Mouse (Mus musculus) heart, adult 2 months (tissue): Measurements from ENCODE around the gene Ncan. TPM values are rescaled to one million over a fixed set of nuclear protein-coding genes. Genes with fewer than 3 reads are reported as not detected.

Experiments
- DNase-seq, 2 experiments: peaks; one replicate each; pipeline ENCODE4 v3.0.0; 2021
- H3K27ac ChIP-seq: fragments of 200-600 bp; 2 replicates; pipeline ENCODE4 v1.8.1; 2022
- H3K27me3 ChIP-seq: fragments of 200-500 bp; 2 replicates; pipeline ENCODE4 v1.6.1; 2012; ENCODE audit warnings: mild to moderate bottlenecking, low read length, inconsistent platforms, mixed read lengths; ENCODE audit not compliant: control insufficient read depth, insufficient read depth
- H3K36me3 ChIP-seq: fragments of 200-500 bp; 2 replicates; pipeline ENCODE4 v1.6.1; 2012; ENCODE audit warnings: low read length, inconsistent platforms; ENCODE audit not compliant: control insufficient read depth, insufficient read depth
- H3K4me1 ChIP-seq: fragments of 200-500 bp; 2 replicates; pipeline ENCODE4 v1.6.1; 2011; ENCODE audit warnings: low read length; ENCODE audit not compliant: control insufficient read depth, insufficient read depth
- H3K4me3 ChIP-seq: fragments of 200-600 bp; 2 replicates; pipeline ENCODE4 v1.8.1; 2022
- H3K79me2 ChIP-seq: fragments of 200-500 bp; replicated peaks from 2 replicates; pipeline ENCODE4 v1.6.1; 2012; ENCODE audit warnings: mild to moderate bottlenecking, inconsistent platforms, low read length, moderate library complexity, mixed read lengths; ENCODE audit not compliant: control insufficient read depth, insufficient read depth
- H3K9ac ChIP-seq: fragments of 200-500 bp; 2 replicates; pipeline ENCODE4 v1.6.1; 2012; ENCODE audit warnings: low read depth, mild to moderate bottlenecking, control low read depth, inconsistent platforms, low read length, mixed read lengths
- CTCF ChIP-seq: fragments of 200-600 bp; IDR thresholded peaks from 2 replicates; pipeline ENCODE4 v1.8.1; 2022; ENCODE audit warnings: antibody characterized with exemption, mild to moderate bottlenecking, moderate library complexity
- EP300 ChIP-seq: fragments of 200-500 bp; IDR thresholded peaks from 2 replicates; pipeline ENCODE4 v1.6.1; 2011; ENCODE audit warnings: low read depth, low read length, control low read depth; ENCODE audit not compliant: insufficient read depth
- POLR2A ChIP-seq: fragments of 200-500 bp; IDR thresholded peaks from 2 replicates; pipeline ENCODE4 v1.6.1; 2011; ENCODE audit warnings: mild to moderate bottlenecking, low read depth, low read length, control low read depth; ENCODE audit not compliant: insufficient read depth
- WGBS: fragments of 180-500 bp; shearing (Covaris S2); methylation state at CpG from one replicate; pipeline ENCODE4 v1.1.7; 2018; 5-methylcytosine and 5-hydroxymethylcytosine counted together
- intact Hi-C: fragments of 180-260 bp; cut with DNase I; formaldehyde crosslinking; loops from one replicate; pipeline ENCODE4 v1.15.1; 2025
- long read RNA-seq: library from polyadenylated mRNA; stranded (forward); transcript quantifications from one replicate; pipeline ENCODE4 v2.0.0, GENCODE M21; 2021
- polyA plus RNA-seq: library from polyadenylated mRNA; depleted of rRNA; stranded (reverse); fragments of >200 nt; gene quantifications from 2 replicates; pipeline ENCODE4 v1.2.3, GENCODE M21; 2012; rRNA removed
- total RNA-seq, 2 experiments: library from RNA; stranded (reverse); gene quantifications; 2 replicates each; pipeline ENCODE4 v1.2.3; 2021

Ncan gene
- under 1 TPM in 1 of 2 experiments, not detected in 1; 0.02 TPM for total RNA-seq
- polyA plus RNA-seq = 0.08 and 0.18 TPM in 2 replicates
- long read RNA-seq = 0 reads

GRCm38 (mm10) chr8:70120667-70121066 is at the start of gene Ncan:
TSS of gene Ncan (minus strand) at chr8:70120873.
- H3K27me3 ChIP-seq = peaks cover 1% of the 10 kb centered on the region; the same call in 1 of the 2 replicates
- H3K4me1 ChIP-seq = no peaks in the 10 kb centered on the region
- DNase-seq = peak in 1 of 2 experiments; percentile 26
- 2% methylated on average over 19 of the region's 19 CpGs for WGBS
- TF ChIP-seq CTCF = no peak
- no peak for TF ChIP-seq POLR2A
- TF ChIP-seq EP300 = no peak
- no peak within 1 kb of the TSS for H3K27ac ChIP-seq
- H3K4me3 ChIP-seq = no peak within 1 kb of the TSS
- intact Hi-C loops = loop anchor here (5.0 kb wide), 1 partner anchor 203 kb away; no protein-coding TSS in a partner anchor
- no peak within 1 kb of the TSS for H3K9ac ChIP-seq
- H3K79me2 ChIP-seq = no peaks in the 10 kb centered on the region
- H3K36me3 ChIP-seq = no peaks in the 10 kb centered on the region

GRCm38 (mm10) chr8:70170116-70170515 is 49.4 kb upstream of the Ncan start:
- Histone ChIP-seq H3K79me2 (0 out of 2 replicates have a peak, but pooled peaks cover 1% of the 10 kb centered on the region), H3K9ac (no peak overlapping the region), H3K27ac (no peak overlapping the region), H3K4me1 (peaks cover 3% of the 10 kb centered on the region), H3K27me3 (no peaks in the 10 kb centered on the region), H3K36me3 (no peaks in the 10 kb centered on the region), H3K4me3 (no peak overlapping the region)
- TF ChIP-seq POLR2A (no peak), EP300 (no peak), CTCF (no peak)
- no peak for DNase-seq
- intact Hi-C loops = loop anchor here (2.0 to 5.0 kb wide), 2 partner anchors 62 to 295 kb away; partner anchors contain the start of genes Armc6 and Sugp2
- 75% methylated on average over 3 of the region's 3 CpGs for WGBS

- no peak overlapping the region for H3K9ac ChIP-seq
- H3K27ac ChIP-seq = no peak overlapping the region
- H3K79me2 ChIP-seq = no peaks in the 10 kb centered on the region
- peak; percentile 61 to 80 for DNase-seq
- H3K4me1 ChIP-seq = no peaks in the 10 kb centered on the region
- H3K4me3 ChIP-seq = no peak overlapping the region
- no peaks in the 10 kb centered on the region for H3K27me3 ChIP-seq
- no peaks in the 10 kb centered on the region for H3K36me3 ChIP-seq
- TF ChIP-seq CTCF (peak; percentile 96), EP300 (no peak)
- intact Hi-C loops = loop anchor here (1.0 to 2.0 kb wide), 3 partner anchors 62 to 248 kb away; no protein-coding TSS in a partner anchor
- WGBS = 3% methylated on average over 21 of the region's 21 CpGs
These were observed 45.9 kb upstream of the Ncan start for GRCm38 (mm10) chr8:70166504-70167110.

- no peak overlapping the region for H3K27ac ChIP-seq
- no peaks in the 10 kb centered on the region for H3K4me1 ChIP-seq
- TF ChIP-seq EP300 = no peak
- no peak for TF ChIP-seq CTCF
- DNase-seq = no peak
- H3K27me3 ChIP-seq = no peaks in the 10 kb centered on the region
- intact Hi-C loops = no loop called here
- no peak overlapping the region for H3K4me3 ChIP-seq
- WGBS = 56% methylated on average over 3 of the region's 3 CpGs
- no peaks in the 10 kb centered on the region for H3K36me3 ChIP-seq
- H3K79me2 ChIP-seq = no peaks in the 10 kb centered on the region
- no peak overlapping the region for H3K9ac ChIP-seq
These were observed 42.6 kb upstream of the Ncan start for GRCm38 (mm10) chr8:70163316-70163715.

GRCm38 (mm10) chr8:70160015-70160414 is 39.3 kb upstream of the Ncan start:
- no peak overlapping the region for H3K9ac ChIP-seq
- peaks cover 1% of the 10 kb centered on the region; the same call in 1 of the 2 replicates for H3K4me1 ChIP-seq
- no peaks in the 10 kb centered on the region for H3K79me2 ChIP-seq
- no peak overlapping the region for H3K4me3 ChIP-seq
- no peak overlapping the region for H3K27ac ChIP-seq
- intact Hi-C loops = no loop called here
- H3K27me3 ChIP-seq = no peaks in the 10 kb centered on the region
- H3K36me3 ChIP-seq = no peaks in the 10 kb centered on the region
- TF ChIP-seq POLR2A (no peak), EP300 (no peak), CTCF (no peak)
- 54% methylated on average over 13 of the region's 13 CpGs for WGBS
- DNase-seq = peak in 1 of 2 experiments; percentile 29

GRCm38 (mm10) chr8:70159211-70159610 is 38.5 kb upstream of the Ncan start:
- intact Hi-C loops = no loop called here
- 85% methylated on average over 4 of the region's 4 CpGs for WGBS
- Histone ChIP-seq H3K36me3 (no peaks in the 10 kb centered on the region), H3K79me2 (no peaks in the 10 kb centered on the region), H3K27me3 (no peaks in the 10 kb centered on the region), H3K9ac (no peak overlapping the region), H3K4me3 (no peak overlapping the region), H3K27ac (no peak overlapping the region), H3K4me1 (peaks cover 1% of the 10 kb centered on the region; the same call in 1 of the 2 replicates)
- no peak for DNase-seq
- no peak for TF ChIP-seq EP300
- no peak for TF ChIP-seq POLR2A
- TF ChIP-seq CTCF = no peak
